Mouse (Mus musculus) embryonic facial prominence, embryonic 12.5 days (tissue): ENCODE measurements at regions not wholly inside any gene's neighbourhood (a gene's known extent, or its start where the extent isn't known, plus 50 kb on each side); places are given as distances from the start of the nearest gene placed in this dataset.

Experiments used
- ATAC-seq: fragments of 200-750 bp; cut with Nextera tagmentation; 2 replicates; pipeline ENCODE4 v1.8.0; 2017; ENCODE audit not compliant: insufficient number of reproducible peaks, insufficient read depth, low FRiP score, low TSS enrichment
- H3K27ac ChIP-seq: fragments of 300-500 bp; sonication (generic); 2 replicates; pipeline ENCODE4 v1.5.1; 2016; ENCODE audit warnings: mild to moderate bottlenecking
- H3K27me3 ChIP-seq: fragments of 300-500 bp; sonication (generic); 2 replicates; pipeline ENCODE4 v1.6.1; 2016; ENCODE audit warnings: mild to moderate bottlenecking, moderate library complexity
- H3K36me3 ChIP-seq: fragments of 300-500 bp; sonication (generic); 2 replicates; pipeline ENCODE4 v1.6.1; 2016; ENCODE audit warnings: mild to moderate bottlenecking
- H3K4me1 ChIP-seq: fragments of 300-500 bp; sonication (generic); 2 replicates; pipeline ENCODE4 v1.6.1; 2016
- H3K4me2 ChIP-seq: fragments of 300-500 bp; sonication (generic); replicated peaks from 2 replicates; pipeline ENCODE4 v1.6.1; 2016; ENCODE audit warnings: mild to moderate bottlenecking, moderate library complexity
- H3K4me3 ChIP-seq: fragments of 300-500 bp; sonication (generic); 2 replicates; pipeline ENCODE4 v1.5.1; 2016; ENCODE audit warnings: mild to moderate bottlenecking
- H3K9ac ChIP-seq: fragments of 300-500 bp; sonication (generic); 2 replicates; pipeline ENCODE4 v1.6.1; 2016; ENCODE audit warnings: mild to moderate bottlenecking, moderate library complexity
- H3K9me3 ChIP-seq: fragments of 300-500 bp; sonication (generic); 2 replicates; pipeline ENCODE4 v1.6.1; 2016; ENCODE audit warnings: mild to moderate bottlenecking, moderate library complexity
- WGBS: fragments of 180-500 bp; shearing (Covaris S2); methylation state at CpG from one replicate; pipeline ENCODE4 v1.1.7; 2016; 5-methylcytosine and 5-hydroxymethylcytosine counted together

GRCm38 (mm10) chr13:107616775-107617174 lies 427.5 kb upstream of the Smim15 start:
- no peak overlapping the region for H3K4me3 ChIP-seq
- no peaks in the 10 kb centered on the region for H3K9me3 ChIP-seq
- no peaks in the 10 kb centered on the region for H3K27me3 ChIP-seq
- H3K4me2 ChIP-seq: no peak overlapping the region
- no peak overlapping the region for H3K27ac ChIP-seq
- peaks cover 13% of the 10 kb centered on the region; the same call in 1 of the 2 replicates for H3K4me1 ChIP-seq
- WGBS: 81% methylated on average over 4 of the region's 4 CpGs
- no peaks in the 10 kb centered on the region for H3K36me3 ChIP-seq
- no peak overlapping the region for H3K9ac ChIP-seq
- no peak for ATAC-seq

DNA sequence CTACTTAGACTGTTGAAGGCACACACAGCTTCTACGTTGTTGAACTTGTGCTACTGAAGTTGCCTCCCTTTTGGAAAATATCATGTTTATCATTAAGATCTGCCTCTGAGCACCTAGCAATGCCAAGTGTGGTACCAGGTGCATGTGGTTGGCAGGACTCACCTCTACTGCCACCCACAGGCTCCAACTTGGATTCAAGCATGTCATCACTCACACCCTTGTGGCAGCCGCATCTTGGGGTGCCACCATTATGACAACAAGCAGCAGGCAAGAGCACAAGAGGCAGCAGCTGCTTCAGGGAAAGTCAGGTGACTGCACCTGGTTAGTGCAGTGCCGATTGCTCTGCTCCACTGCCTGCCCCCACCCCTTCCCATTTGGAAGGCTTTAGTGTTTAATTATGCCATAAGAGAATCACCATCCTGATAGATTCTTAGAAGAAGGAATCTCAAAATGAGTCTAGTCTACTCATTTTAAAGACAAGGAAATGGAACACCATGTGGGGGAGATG lies 435.2 kb upstream of the Smim15 start:
- H3K4me1 ChIP-seq: no peaks in the 10 kb centered on the region
- no peaks in the 10 kb centered on the region for H3K9me3 ChIP-seq
- no peak overlapping the region for H3K4me2 ChIP-seq
- ATAC-seq: no peak
- no peaks in the 10 kb centered on the region for H3K36me3 ChIP-seq
- no peak overlapping the region for H3K4me3 ChIP-seq
- no peaks in the 10 kb centered on the region for H3K27me3 ChIP-seq
- no peak overlapping the region for H3K9ac ChIP-seq
- no peak overlapping the region for H3K27ac ChIP-seq
- WGBS: 75% methylated on average over 3 of the region's 3 CpGs

GRCm38 (mm10) chr13:107607294-107607693 lies 437.0 kb upstream of the Smim15 start:
- no peaks in the 10 kb centered on the region for H3K27me3 ChIP-seq
- ATAC-seq: no peak

DNA sequence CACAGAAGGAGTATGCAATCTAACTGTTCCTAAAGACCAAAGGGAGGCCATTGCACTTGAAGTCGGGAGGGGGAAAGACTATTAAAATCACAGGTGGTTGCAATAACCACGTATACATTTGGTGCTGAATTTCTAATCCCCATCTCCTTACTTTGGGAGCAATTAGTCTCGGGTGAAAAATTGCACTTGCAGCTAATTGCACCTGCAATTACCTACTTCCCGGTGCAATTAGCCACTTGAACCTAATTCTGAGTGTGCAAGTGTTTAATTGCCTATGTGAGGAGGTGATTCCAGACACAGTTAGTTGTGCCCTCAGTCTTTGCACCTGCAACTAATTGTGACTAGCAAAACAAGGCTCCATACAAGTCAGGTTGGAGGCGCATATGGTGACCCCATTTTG lies 442.1 kb upstream of the Smim15 start:
- Histone ChIP-seq H3K4me2 (no peak overlapping the region), H3K9me3 (no peaks in the 10 kb centered on the region), H3K9ac (no peak overlapping the region), H3K4me1 (peaks cover 11% of the 10 kb centered on the region; the same call in 1 of the 2 replicates), H3K36me3 (no peaks in the 10 kb centered on the region), H3K27me3 (no peaks in the 10 kb centered on the region), H3K4me3 (no peak overlapping the region), H3K27ac (no peak overlapping the region)
- no peak for ATAC-seq
- 47% methylated on average over 5 of the region's 5 CpGs for WGBS

More at GRCm38 (mm10) chr13:107607294-107607693, 437.0 kb upstream of the Smim15 start:
- 90% methylated on average over 4 of the region's 4 CpGs for WGBS
- Histone ChIP-seq H3K36me3 (no peaks in the 10 kb centered on the region), H3K9me3 (no peaks in the 10 kb centered on the region), H3K4me1 (no peaks in the 10 kb centered on the region), H3K4me2 (no peak overlapping the region), H3K4me3 (no peak overlapping the region), H3K9ac (no peak overlapping the region), H3K27ac (no peak overlapping the region)

GRCm38 (mm10) chr13:107601132-107601439 lies 443.2 kb upstream of the Smim15 start:
- ATAC-seq: no peak
- Histone ChIP-seq H3K4me1 (peaks cover 11% of the 10 kb centered on the region; the same call in 1 of the 2 replicates), H3K9me3 (no peaks in the 10 kb centered on the region), H3K27me3 (no peaks in the 10 kb centered on the region), H3K9ac (no peak overlapping the region), H3K27ac (no peak overlapping the region), H3K4me3 (no peak overlapping the region), H3K36me3 (no peaks in the 10 kb centered on the region), H3K4me2 (peak overlapping the region; percentile 26; the same call in 1 of the 2 replicates)
- WGBS: 83% methylated on average over 4 of the region's 4 CpGs

GRCm38 (mm10) chr13:107600331-107601131 lies 443.7 kb upstream of the Smim15 start:
- Histone ChIP-seq H3K27ac (no peak overlapping the region), H3K36me3 (no peaks in the 10 kb centered on the region), H3K4me3 (no peak overlapping the region), H3K27me3 (no peaks in the 10 kb centered on the region), H3K9ac (no peak overlapping the region), H3K4me1 (peaks cover 11% of the 10 kb centered on the region; the same call in 1 of the 2 replicates), H3K4me2 (peak overlapping the region; percentile 26), H3K9me3 (no peaks in the 10 kb centered on the region)
- WGBS: 31% methylated on average over 22 of the region's 22 CpGs
- ATAC-seq: peak; percentile 61; the same call in 1 of the 2 replicates

- ATAC-seq: no peak
- Histone ChIP-seq H3K27ac (no peak overlapping the region), H3K9me3 (no peaks in the 10 kb centered on the region), H3K4me2 (no peak overlapping the region), H3K4me1 (peaks cover 11% of the 10 kb centered on the region; the same call in 1 of the 2 replicates), H3K4me3 (no peak overlapping the region), H3K27me3 (no peaks in the 10 kb centered on the region), H3K36me3 (no peaks in the 10 kb centered on the region), H3K9ac (no peak overlapping the region)
- 42% methylated on average over 4 of the region's 4 CpGs for WGBS
Measured at GRCm38 (mm10) chr13:107599094-107599644, 445.1 kb upstream of the Smim15 start.

- H3K4me3 ChIP-seq: no peak overlapping the region
- H3K9me3 ChIP-seq: no peaks in the 10 kb centered on the region
- H3K9ac ChIP-seq: no peak overlapping the region
- no peaks in the 10 kb centered on the region for H3K36me3 ChIP-seq
- ATAC-seq: no peak
- H3K4me2 ChIP-seq: no peak overlapping the region
- no peak overlapping the region for H3K27ac ChIP-seq
- WGBS: 36% methylated on average over 1 of the region's 1 CpGs
- H3K27me3 ChIP-seq: no peaks in the 10 kb centered on the region
- peaks cover 11% of the 10 kb centered on the region; the same call in 1 of the 2 replicates for H3K4me1 ChIP-seq
Measured at GRCm38 (mm10) chr13:107598391-107598790, 445.9 kb upstream of the Smim15 start.

- Histone ChIP-seq H3K9me3 (no peaks in the 10 kb centered on the region), H3K9ac (no peak overlapping the region), H3K27me3 (no peaks in the 10 kb centered on the region), H3K4me1 (peaks cover 11% of the 10 kb centered on the region; the same call in 1 of the 2 replicates), H3K36me3 (no peaks in the 10 kb centered on the region), H3K4me3 (no peak overlapping the region), H3K27ac (no peak overlapping the region), H3K4me2 (no peak overlapping the region)
- no peak for ATAC-seq
- 69% methylated on average over 2 of the region's 2 CpGs for WGBS
Measured at GRCm38 (mm10) chr13:107597217-107597616, 447.0 kb upstream of the Smim15 start.

DNA sequence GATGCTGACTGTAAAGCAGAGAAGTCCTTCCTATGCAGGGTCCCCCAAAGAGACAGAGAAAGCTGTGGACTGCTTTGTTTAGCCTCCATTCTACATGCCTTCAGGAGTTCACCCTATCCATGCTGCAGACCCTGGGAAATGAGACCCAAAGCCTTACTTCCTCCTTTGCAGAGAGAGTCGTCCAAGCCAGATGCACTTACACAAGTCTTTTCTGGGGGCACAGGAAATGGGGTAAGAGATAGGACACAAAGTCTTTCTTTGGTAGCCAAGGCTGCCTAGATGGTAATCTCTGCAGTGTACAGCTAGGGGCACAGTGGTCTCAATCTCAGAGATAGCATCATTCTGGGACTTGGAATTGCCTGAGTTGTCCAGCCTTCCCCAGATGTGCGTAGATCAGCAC lies 448.1 kb upstream of the Smim15 start:
- H3K4me2 ChIP-seq: no peak overlapping the region
- no peak overlapping the region for H3K4me3 ChIP-seq
- H3K27ac ChIP-seq: no peak overlapping the region
- no peaks in the 10 kb centered on the region for H3K9me3 ChIP-seq
- 68% methylated on average over 2 of the region's 2 CpGs for WGBS
- peaks cover 11% of the 10 kb centered on the region; the same call in 1 of the 2 replicates for H3K4me1 ChIP-seq
- no peaks in the 10 kb centered on the region for H3K36me3 ChIP-seq
- no peak for ATAC-seq
- no peak overlapping the region for H3K9ac ChIP-seq
- H3K27me3 ChIP-seq: no peaks in the 10 kb centered on the region

DNA sequence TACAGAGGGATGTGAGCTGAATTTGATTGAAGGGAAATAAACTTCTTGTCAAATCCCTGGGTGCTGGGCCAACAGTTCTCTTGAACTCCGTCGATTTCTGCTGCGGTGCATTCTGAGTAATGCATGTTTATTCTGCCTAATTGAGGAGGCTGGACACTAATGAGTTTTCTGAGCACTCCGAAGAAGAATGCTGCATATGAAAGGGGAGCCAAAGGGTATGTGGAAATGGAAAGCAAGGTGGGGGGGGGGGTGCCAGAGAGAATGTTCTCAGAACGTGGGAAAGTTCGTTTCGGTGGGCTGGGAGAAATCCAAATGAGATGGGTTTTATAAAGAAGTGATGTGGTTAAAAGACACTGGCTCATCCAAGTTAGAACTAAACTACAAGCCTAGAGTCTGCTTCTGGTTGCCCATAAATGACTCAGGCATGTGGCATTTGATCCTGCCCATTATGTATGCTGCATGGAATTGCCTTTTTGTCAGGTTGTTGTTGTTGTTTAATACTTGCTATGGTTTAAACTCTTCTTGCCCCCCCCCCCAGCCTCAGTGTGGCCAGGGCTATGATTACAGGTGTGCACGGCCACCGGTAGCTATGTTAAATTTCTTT lies 455.7 kb upstream of the Smim15 start:
- H3K4me2 ChIP-seq: no peak overlapping the region
- H3K4me1 ChIP-seq: no peaks in the 10 kb centered on the region
- ATAC-seq: no peak
- WGBS: 59% methylated on average over 9 of the region's 9 CpGs
- H3K9ac ChIP-seq: no peak overlapping the region
- H3K4me3 ChIP-seq: no peak overlapping the region
- no peak overlapping the region for H3K27ac ChIP-seq
- no peaks in the 10 kb centered on the region for H3K9me3 ChIP-seq
- no peaks in the 10 kb centered on the region for H3K36me3 ChIP-seq
- no peaks in the 10 kb centered on the region for H3K27me3 ChIP-seq

DNA sequence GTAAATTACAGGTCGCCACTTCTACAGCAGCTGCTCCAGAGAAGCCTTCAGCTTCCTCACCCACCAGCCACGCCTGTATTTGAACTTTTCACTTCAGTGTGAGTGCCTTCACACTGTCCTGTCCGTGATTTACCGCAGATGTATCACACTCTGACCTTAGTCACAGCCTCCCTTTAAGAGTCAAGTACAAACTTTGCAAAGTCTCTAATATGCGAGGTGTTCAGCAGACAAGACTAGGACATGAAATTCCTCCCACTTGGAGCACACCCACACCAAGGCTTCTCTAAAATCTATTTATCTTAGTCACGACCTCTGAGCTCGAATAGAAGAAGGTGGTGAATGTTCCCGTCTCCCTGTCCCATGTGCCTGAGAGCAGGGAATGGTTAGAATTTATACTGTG lies 456.6 kb upstream of the Smim15 start:
- no peak overlapping the region for H3K9ac ChIP-seq
- no peak overlapping the region for H3K4me3 ChIP-seq
- no peak for ATAC-seq
- no peak overlapping the region for H3K27ac ChIP-seq
- H3K27me3 ChIP-seq: no peaks in the 10 kb centered on the region
- no peaks in the 10 kb centered on the region for H3K9me3 ChIP-seq
- WGBS: 69% methylated on average over 8 of the region's 8 CpGs
- no peaks in the 10 kb centered on the region for H3K36me3 ChIP-seq
- no peak overlapping the region for H3K4me2 ChIP-seq
- no peaks in the 10 kb centered on the region for H3K4me1 ChIP-seq
